Mouse (Mus musculus) neural tube, embryonic 12.5 days (tissue): ENCODE results near the gene Myrf. TPM values are rescaled to one million over a fixed set of nuclear protein-coding genes. Genes with fewer than 3 reads are reported as not detected.

Source experiments
- ATAC-seq: fragments of 200-750 bp; cut with Nextera tagmentation; 2 replicates; pipeline ENCODE4 v1.8.0; 2017; ENCODE audit warnings: low read depth, mild to moderate bottlenecking, moderate TSS enrichment, moderate library complexity; ENCODE audit not compliant: low FRiP score
- H3K27ac ChIP-seq: fragments of 300-500 bp; sonication (generic); 2 replicates; pipeline ENCODE4 v1.5.1; 2016
- H3K27me3 ChIP-seq: fragments of 300-500 bp; sonication (generic); replicated peaks from 2 replicates; pipeline ENCODE4 v1.6.1; 2016; ENCODE audit warnings: mild to moderate bottlenecking
- H3K36me3 ChIP-seq: fragments of 300-500 bp; sonication (generic); 2 replicates; pipeline ENCODE4 v1.6.1; 2016; ENCODE audit warnings: mild to moderate bottlenecking
- H3K4me1 ChIP-seq: fragments of 300-500 bp; sonication (generic); 2 replicates; pipeline ENCODE4 v1.6.1; 2016
- H3K4me2 ChIP-seq: fragments of 300-500 bp; sonication (generic); replicated peaks from 2 replicates; pipeline ENCODE4 v1.6.1; 2016; ENCODE audit warnings: mild to moderate bottlenecking
- H3K4me3 ChIP-seq: fragments of 300-500 bp; sonication (generic); 2 replicates; pipeline ENCODE4 v1.5.1; 2016
- H3K9ac ChIP-seq: fragments of 300-500 bp; sonication (generic); 2 replicates; pipeline ENCODE4 v1.6.1; 2016; ENCODE audit warnings: mild to moderate bottlenecking
- H3K9me3 ChIP-seq: fragments of 300-500 bp; sonication (generic); 2 replicates; pipeline ENCODE4 v1.6.1; 2016; ENCODE audit warnings: mild to moderate bottlenecking
- WGBS: fragments of 180-500 bp; shearing (Covaris S2); methylation state at CpG from one replicate; pipeline ENCODE4 v1.1.7; 2016; 5-methylcytosine and 5-hydroxymethylcytosine counted together
- polyA plus RNA-seq: library from polyadenylated mRNA; unstranded; fragments of >200 nt; fragmentation: Nextera tagmentation; extraction: Ambion mirVana; gene quantifications from 2 replicates; pipeline ENCODE4 v1.2.1, GENCODE M21; 2016

Gene Myrf
- polyA plus RNA-seq, 1 experiment from 2014 or later, result 1.0 TPM

DNA sequence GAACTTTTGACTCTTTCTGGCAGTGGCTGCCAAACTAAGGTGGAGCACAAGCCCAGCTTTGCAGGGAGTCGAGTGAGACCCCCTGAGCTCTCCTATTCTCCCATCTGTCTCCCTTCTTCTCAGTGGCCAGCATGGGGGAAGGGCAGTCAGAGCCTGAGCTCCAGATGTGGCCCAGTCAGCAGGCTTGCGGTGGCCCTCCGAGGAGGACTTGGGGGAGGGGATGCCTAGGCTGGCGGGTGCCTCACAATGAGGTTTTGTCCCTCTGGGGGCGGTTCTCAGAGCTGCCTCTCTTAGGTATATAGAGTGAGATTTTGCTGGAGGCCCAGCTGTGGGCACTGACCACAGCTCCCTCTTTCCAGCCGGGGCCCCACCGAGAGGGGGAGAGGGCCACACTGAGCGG is 2.4 kb upstream of the Myrf start:
- no peak overlapping the region for H3K4me3 ChIP-seq
- H3K9me3 ChIP-seq, result no peaks in the 10 kb centered on the region
- peaks cover 17% of the 10 kb centered on the region for H3K4me1 ChIP-seq
- no peak overlapping the region for H3K9ac ChIP-seq
- H3K36me3 ChIP-seq, result peaks cover 3% of the 10 kb centered on the region
- no peak overlapping the region for H3K27ac ChIP-seq
- 2% methylated on average over 8 of the region's 8 CpGs for WGBS
- ATAC-seq, result no peak
- no peak overlapping the region for H3K4me2 ChIP-seq
- H3K27me3 ChIP-seq, result peaks cover 16% of the 10 kb centered on the region

DNA sequence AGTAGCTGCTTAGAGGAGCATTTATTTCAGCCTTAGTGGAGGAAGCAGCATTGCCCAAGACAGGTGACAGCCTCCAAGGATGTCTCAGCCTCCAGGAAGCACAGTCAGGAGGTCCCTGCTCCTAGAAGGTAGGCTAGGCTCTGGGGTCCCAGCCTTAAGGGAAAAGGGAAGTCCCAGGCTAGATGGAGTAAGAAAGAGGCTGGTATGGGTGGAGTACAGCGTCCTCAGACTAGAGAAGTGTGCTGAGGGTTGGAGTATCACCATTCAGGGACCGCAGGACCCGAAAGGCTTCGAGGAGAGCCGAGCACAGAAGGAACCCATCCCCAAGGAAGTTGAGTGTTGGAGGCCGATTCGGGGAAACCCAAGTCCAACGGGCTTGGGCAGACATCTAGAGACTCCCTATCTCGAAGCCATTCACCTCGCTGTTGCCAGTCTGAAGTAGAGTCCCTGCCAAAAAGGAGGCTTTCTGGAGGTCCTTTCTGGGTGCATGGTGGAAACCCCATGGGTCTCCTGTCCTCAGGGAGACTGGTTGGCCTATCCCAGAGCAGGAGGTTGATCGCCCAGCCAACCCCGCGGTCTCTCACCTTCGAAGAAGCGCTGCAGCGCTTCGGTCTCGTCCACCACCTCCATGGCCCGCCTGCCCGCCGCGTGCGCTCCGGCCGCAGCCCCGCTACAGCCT is 434 bp downstream of the Myrf start:
- Histone ChIP-seq H3K4me2 (peak overlapping the region; percentile 83), H3K36me3 (no peaks in the 10 kb centered on the region), H3K27me3 (peaks cover 15% of the 10 kb centered on the region), H3K9ac (peak overlapping the region; percentile 55; the same call in 1 of the 2 replicates), H3K27ac (no peak overlapping the region), H3K4me3 (peak overlapping the region; percentile 43), H3K4me1 (peaks cover 17% of the 10 kb centered on the region), H3K9me3 (no peaks in the 10 kb centered on the region)
- 7% methylated on average over 26 of the region's 26 CpGs for WGBS
- peak; percentile 41; the same call in 1 of the 2 replicates for ATAC-seq

GRCm38 (mm10) chr19:10239419-10239818 is 1.1 kb downstream of the Myrf start:
- Histone ChIP-seq H3K4me3 (no peak overlapping the region), H3K9ac (no peak overlapping the region), H3K4me2 (no peak overlapping the region; the same call in 1 of the 2 replicates), H3K36me3 (no peaks in the 10 kb centered on the region), H3K4me1 (peaks cover 17% of the 10 kb centered on the region), H3K27ac (no peak overlapping the region), H3K9me3 (no peaks in the 10 kb centered on the region), H3K27me3 (peaks cover 15% of the 10 kb centered on the region)
- no peak for ATAC-seq
- WGBS, result 60% methylated on average over 2 of the region's 2 CpGs

GRCm38 (mm10) chr19:10238477-10238876 is 2.1 kb downstream of the Myrf start:
- no peak overlapping the region for H3K9ac ChIP-seq
- H3K27me3 ChIP-seq, result peaks cover 15% of the 10 kb centered on the region
- 74% methylated on average over 3 of the region's 3 CpGs for WGBS
- ATAC-seq, result no peak
- H3K4me2 ChIP-seq, result no peak overlapping the region
- H3K4me1 ChIP-seq, result peaks cover 17% of the 10 kb centered on the region
- no peak overlapping the region for H3K4me3 ChIP-seq
- H3K9me3 ChIP-seq, result no peaks in the 10 kb centered on the region
- no peaks in the 10 kb centered on the region for H3K36me3 ChIP-seq
- H3K27ac ChIP-seq, result no peak overlapping the region

DNA sequence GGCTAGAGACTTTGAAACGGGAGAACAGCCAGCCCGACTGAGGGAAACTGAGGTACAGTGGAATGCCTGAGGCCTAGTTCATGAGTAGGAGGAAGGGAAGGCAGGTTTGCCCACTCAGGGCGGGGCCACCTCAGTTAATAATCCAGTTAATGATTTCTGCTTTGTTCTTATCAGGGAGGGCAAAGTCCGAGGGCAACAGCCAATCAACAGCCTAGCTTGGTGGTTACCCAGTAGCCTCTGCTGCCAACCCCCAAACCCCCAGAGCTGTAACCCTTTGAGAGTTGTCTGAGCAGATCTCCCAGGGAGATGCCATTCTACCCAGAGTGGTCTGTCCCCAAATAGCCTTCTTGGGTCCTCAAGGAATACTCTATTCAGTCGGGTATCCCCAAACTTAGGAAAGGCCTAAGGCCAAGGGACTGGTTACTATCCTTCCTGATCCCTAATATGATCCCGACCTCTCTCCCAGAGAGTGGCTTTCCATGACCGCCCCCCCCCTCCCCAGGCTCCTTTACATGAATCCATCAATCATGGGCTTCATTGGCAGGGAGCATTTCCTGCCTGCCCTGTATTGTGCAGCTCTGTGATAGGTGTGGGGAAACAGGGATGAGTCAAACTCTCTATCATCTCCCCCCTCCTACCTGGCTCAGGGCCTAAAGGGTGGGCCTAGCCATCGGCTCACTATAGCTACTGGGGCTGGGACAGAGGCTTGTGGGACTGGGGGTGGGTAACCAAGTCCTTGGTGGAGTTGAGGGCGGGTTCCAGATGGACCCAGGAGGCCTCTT is 4.6 kb downstream of the Myrf start:
- H3K4me1 ChIP-seq, result peaks cover 18% of the 10 kb centered on the region
- no peak overlapping the region for H3K4me2 ChIP-seq
- no peaks in the 10 kb centered on the region for H3K9me3 ChIP-seq
- no peak for ATAC-seq
- no peak overlapping the region for H3K9ac ChIP-seq
- no peak overlapping the region for H3K27ac ChIP-seq
- H3K27me3 ChIP-seq, result peaks cover 15% of the 10 kb centered on the region
- WGBS, result 81% methylated on average over 9 of the region's 9 CpGs
- H3K36me3 ChIP-seq, result no peaks in the 10 kb centered on the region
- H3K4me3 ChIP-seq, result no peak overlapping the region

DNA sequence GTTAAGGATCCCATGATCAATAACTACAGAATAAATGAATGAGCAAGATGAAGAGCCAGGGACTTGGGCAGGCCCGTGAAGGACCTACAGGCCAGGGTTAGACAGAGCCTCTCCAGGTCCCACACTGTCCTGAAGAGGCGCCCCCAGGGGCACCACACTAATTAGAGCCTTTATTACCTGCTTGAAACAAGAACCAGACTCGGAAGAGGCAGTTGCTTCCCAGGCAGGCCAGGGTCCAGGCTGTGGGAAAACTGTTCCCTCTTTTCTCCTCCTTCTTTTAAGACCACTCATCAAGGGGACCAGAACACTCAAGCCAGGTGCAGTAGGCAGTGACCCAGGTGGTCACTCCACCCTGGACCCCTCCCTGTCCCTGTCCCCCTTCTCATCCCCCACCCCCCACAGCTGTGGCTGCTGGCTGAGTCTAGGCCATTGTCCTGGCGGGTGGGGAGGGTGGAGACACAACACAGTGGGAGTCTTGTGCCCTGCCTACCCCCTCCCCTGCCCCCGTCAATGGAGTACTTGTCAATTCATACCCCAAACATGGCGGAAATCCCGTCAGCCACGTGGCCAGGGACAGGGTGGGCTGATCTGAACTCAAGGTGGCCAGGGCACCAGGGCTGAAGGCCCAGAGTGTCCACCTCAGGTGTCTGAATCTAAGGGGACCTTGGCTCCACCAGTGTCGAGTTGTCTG is 8.1 kb downstream of the Myrf start:
- Histone ChIP-seq H3K9me3 (no peaks in the 10 kb centered on the region), H3K4me3 (no peak overlapping the region), H3K4me2 (no peak overlapping the region), H3K27me3 (no peaks in the 10 kb centered on the region; the same call in none of the 2 replicates), H3K27ac (no peak overlapping the region), H3K9ac (no peak overlapping the region), H3K36me3 (no peaks in the 10 kb centered on the region), H3K4me1 (peaks cover 5% of the 10 kb centered on the region)
- 27% methylated on average over 9 of the region's 9 CpGs for WGBS
- ATAC-seq, result no peak

DNA sequence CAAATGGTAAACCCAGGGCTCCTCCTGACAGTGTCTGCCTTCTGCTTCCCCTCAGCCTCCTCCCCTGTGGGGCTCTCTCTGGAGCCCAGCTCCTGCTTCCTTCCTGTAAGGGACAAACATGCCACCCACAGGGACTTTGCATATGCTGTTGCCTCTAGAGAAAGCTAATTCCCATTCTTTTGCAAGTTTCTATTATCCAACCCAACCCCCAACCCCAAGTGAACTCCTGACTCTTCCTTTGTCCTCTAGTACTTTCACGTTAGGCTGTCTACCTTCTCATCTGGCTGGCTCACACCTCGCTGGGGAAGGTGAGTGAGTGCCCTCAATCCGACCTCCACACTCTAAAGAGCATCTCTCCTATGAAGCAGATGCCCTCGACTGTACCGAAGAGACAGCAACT is 8.7 kb downstream of the Myrf start:
- no peak overlapping the region for H3K27ac ChIP-seq
- no peak for ATAC-seq
- no peaks in the 10 kb centered on the region; the same call in none of the 2 replicates for H3K27me3 ChIP-seq
- H3K9me3 ChIP-seq, result no peaks in the 10 kb centered on the region
- H3K36me3 ChIP-seq, result no peaks in the 10 kb centered on the region
- peaks cover 5% of the 10 kb centered on the region for H3K4me1 ChIP-seq
- 18% methylated on average over 5 of the region's 5 CpGs for WGBS
- H3K9ac ChIP-seq, result no peak overlapping the region
- H3K4me2 ChIP-seq, result no peak overlapping the region
- H3K4me3 ChIP-seq, result no peak overlapping the region

- Histone ChIP-seq H3K27me3 (no peaks in the 10 kb centered on the region; the same call in none of the 2 replicates), H3K4me3 (no peak overlapping the region), H3K27ac (no peak overlapping the region), H3K4me2 (no peak overlapping the region), H3K4me1 (peaks cover 5% of the 10 kb centered on the region), H3K9ac (no peak overlapping the region), H3K36me3 (no peaks in the 10 kb centered on the region), H3K9me3 (no peaks in the 10 kb centered on the region)
- ATAC-seq, result no peak
- WGBS, result 13% methylated on average over 7 of the region's 7 CpGs
These were observed 9.5 kb downstream of the Myrf start for GRCm38 (mm10) chr19:10231016-10231415.

DNA sequence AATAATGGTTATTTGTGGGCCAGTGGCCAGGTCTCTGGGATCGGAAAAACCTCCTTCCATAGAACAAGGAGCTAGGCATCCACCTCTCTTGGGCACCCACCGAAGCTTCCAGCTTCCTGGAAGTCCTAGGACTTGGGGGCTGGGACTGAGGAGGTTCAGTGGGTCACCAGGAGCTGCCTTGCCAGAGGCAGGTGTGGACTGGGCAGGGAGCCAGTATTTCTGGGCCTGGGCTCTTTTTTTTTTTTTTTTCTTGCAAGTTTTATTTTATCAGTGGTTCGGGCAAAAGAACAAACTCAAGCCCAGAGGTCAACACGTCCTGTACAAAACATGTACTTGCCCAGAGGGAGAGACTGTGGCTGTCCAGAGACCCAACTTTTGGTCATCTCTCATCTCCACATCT is 14.8 kb downstream of the Myrf start:
- ATAC-seq, result no peak
- Histone ChIP-seq H3K4me1 (peaks cover 17% of the 10 kb centered on the region), H3K27ac (no peak overlapping the region), H3K27me3 (no peaks in the 10 kb centered on the region; the same call in 1 of the 2 replicates), H3K4me3 (no peak overlapping the region), H3K9ac (no peak overlapping the region), H3K9me3 (no peaks in the 10 kb centered on the region), H3K4me2 (no peak overlapping the region), H3K36me3 (no peaks in the 10 kb centered on the region)
- 92% methylated on average over 4 of the region's 4 CpGs for WGBS

DNA sequence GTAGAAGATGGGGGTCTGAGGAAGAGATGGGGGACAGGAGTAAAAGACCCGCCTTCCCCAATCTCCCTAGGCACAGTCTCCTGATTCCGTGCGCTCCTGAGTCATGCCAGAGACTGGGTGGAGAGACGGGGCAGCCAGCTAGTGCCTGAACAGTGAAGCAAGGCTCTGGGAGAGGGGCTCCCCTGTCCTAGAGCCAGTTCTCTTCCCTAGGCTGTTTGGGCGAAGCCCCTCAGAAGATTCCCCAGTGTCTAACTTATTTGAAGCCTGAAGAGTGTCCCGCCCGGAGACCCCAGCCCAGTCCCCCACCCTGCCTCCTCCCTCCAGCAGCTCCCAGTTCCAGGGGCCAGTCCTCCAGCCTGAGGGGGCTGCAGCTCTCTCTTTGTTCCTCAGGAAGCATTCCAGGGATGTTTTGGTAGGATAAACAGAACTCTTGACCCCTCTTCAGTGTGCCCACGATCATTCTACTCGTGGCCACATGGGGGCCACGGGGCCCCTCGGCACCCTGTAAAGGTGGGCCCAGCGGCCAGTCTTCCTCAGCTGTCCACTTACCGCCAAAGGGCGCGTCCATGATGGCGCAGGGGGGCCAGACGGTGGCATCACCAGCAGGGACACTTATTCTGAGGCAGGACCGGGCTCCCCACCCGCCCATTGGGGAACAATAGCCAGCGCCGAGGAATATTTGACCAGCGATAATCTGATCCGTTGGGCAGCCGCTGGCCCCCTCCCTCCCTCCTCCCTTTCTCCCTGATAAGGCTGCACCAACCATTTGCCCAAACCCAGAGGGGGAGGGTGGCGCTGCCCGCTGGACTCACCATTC is 15.7 kb downstream of the Myrf start:
- Histone ChIP-seq H3K9ac (no peak overlapping the region), H3K27ac (no peak overlapping the region), H3K4me1 (peaks cover 17% of the 10 kb centered on the region), H3K27me3 (no peaks in the 10 kb centered on the region; the same call in 1 of the 2 replicates), H3K4me2 (peak overlapping the region; percentile 35; the same call in 1 of the 2 replicates), H3K36me3 (no peaks in the 10 kb centered on the region), H3K9me3 (no peaks in the 10 kb centered on the region), H3K4me3 (no peak overlapping the region)
- ATAC-seq, result no peak
- 33% methylated on average over 26 of the region's 26 CpGs for WGBS

GRCm38 (mm10) chr19:10223561-10223960 is 17.0 kb downstream of the Myrf start:
- no peak for ATAC-seq

More at GRCm38 (mm10) chr19:10223561-10223960, 17.0 kb downstream of the Myrf start:
- no peaks in the 10 kb centered on the region for H3K9me3 ChIP-seq
- H3K27ac ChIP-seq, result no peak overlapping the region
- no peak overlapping the region for H3K4me3 ChIP-seq
- no peak overlapping the region for H3K9ac ChIP-seq
- 77% methylated on average over 4 of the region's 4 CpGs for WGBS
- H3K4me2 ChIP-seq, result no peak overlapping the region
- peaks cover 17% of the 10 kb centered on the region for H3K4me1 ChIP-seq
- no peaks in the 10 kb centered on the region; the same call in 1 of the 2 replicates for H3K27me3 ChIP-seq
- no peaks in the 10 kb centered on the region for H3K36me3 ChIP-seq
